Mouse (Mus musculus): ENCODE measurements around the gene Klrb1a. TPM values are rescaled to one million over a fixed set of nuclear protein-coding genes. Genes with fewer than 3 reads are reported as not detected.
"Not testable (repeated sequence)": the region's sequence is repeated elsewhere in the genome, so short reads cannot be mapped to it uniquely, and the experiment has no call there.

The Klrb1a gene
- polyA plus RNA-seq, 1 experiment = not detected

GRCm38 (mm10) chr6:128629771-128630739, 6.7 kb upstream of the Klrb1a start:
- H3K79me2 ChIP-seq (ENCODE audit: control insufficient read depth, insufficient read depth); H3K27me3 ChIP-seq (ENCODE audit: control insufficient read depth, insufficient read depth, insufficient read length); H3ac ChIP-seq (ENCODE audit: control insufficient read depth, insufficient read length, low read depth); H3K36me3 ChIP-seq (ENCODE audit: control insufficient read depth, insufficient read depth); H3K79me3 ChIP-seq (ENCODE audit: low read depth); H3K4me3 ChIP-seq (ENCODE audit: insufficient read depth, poor library complexity, severe bottlenecking): not testable (repeated sequence)
- peak; percentile 27 for TF ChIP-seq CTCF (IDR thresholded peaks at IDR 0.05; ENCODE audit: control insufficient read depth, insufficient read depth, insufficient read length)

DNA sequence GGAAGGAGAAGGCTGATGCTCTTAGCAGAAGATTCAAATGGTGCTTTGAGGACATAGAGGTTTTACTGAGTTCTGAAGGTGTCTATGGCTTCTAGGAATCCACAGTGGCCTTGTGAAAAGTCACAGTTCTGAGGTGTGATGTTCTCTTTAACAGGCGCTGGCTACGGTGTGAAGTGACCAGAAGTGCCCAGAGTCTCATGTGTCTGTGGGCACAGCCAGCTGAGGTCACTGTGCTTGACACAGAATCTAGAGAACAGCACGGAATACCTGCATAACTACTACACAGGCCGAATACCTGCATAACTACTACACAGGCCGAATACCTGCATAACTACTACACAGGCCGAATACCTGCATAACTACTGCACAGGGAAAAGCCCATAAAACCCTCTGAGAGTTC, 1.9 kb upstream of the Klrb1a start:
- not testable (repeated sequence) for H3ac ChIP-seq (ENCODE audit: control insufficient read depth, insufficient read length, low read depth); H3K36me3 ChIP-seq (ENCODE audit: control insufficient read depth, insufficient read depth); H3K79me3 ChIP-seq (ENCODE audit: low read depth); H3K79me2 ChIP-seq (ENCODE audit: control insufficient read depth, insufficient read depth); H3K27me3 ChIP-seq (ENCODE audit: control insufficient read depth, insufficient read depth, insufficient read length); H3K4me3 ChIP-seq (ENCODE audit: insufficient read depth, poor library complexity, severe bottlenecking)

DNA sequence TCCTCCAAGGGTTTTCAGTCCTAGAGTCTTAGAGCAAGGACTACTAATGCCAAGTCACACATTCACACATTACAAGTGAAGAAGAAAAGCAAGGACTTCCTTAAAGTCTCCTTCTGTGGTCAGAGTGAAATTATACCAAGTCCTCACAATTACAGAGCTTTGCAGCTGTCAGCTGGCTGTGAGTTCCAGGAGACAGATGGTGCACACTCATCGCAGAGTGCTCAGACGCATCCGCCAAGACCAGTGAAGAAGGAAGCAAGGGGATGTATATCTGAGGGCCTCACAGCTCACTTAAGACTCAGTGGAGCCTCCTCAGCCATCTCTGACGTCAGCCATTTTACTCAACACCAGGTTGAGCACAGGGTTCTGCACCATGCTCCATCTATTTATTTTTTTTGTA, 1.1 kb upstream of the Klrb1a start:
- TF ChIP-seq FOSL1 (IDR thresholded peaks at IDR 0.05; ENCODE audit: insufficient read depth, low read length, poor library complexity, severe bottlenecking) = no peak
- TF ChIP-seq CTCF (IDR thresholded peaks at IDR 0.05; ENCODE audit: control insufficient read depth, insufficient read depth, insufficient read length) = no peak
- no peak for TF ChIP-seq MYOD1 (IDR thresholded peaks at IDR 0.05; ENCODE audit: control insufficient read depth, insufficient read length, low read depth)
- TF ChIP-seq MYOG (IDR thresholded peaks at IDR 0.05; ENCODE audit: control insufficient read depth, extremely low read depth, insufficient read length) = no peak
- TF ChIP-seq USF1 (IDR thresholded peaks at IDR 0.05; ENCODE audit: low read depth) = no peak
- TF ChIP-seq MAX (IDR thresholded peaks at IDR 0.05) = no peak
- TF ChIP-seq CEBPB (IDR thresholded peaks at IDR 0.05; ENCODE audit: low read depth) = no peak
- Histone ChIP-seq H3K4me3 (ENCODE audit: insufficient read depth, poor library complexity, severe bottlenecking) (no peak overlapping the region), H3K79me2 (ENCODE audit: control insufficient read depth, insufficient read depth) (no peaks in the 10 kb centered on the region), H3ac (ENCODE audit: control insufficient read depth, insufficient read length, low read depth) (no peak overlapping the region), H3K36me3 (ENCODE audit: control insufficient read depth, insufficient read depth) (no peaks in the 10 kb centered on the region), H3K27me3 (ENCODE audit: control insufficient read depth, insufficient read depth, insufficient read length) (no peaks in the 10 kb centered on the region), H3K79me3 (ENCODE audit: low read depth) (no peaks in the 10 kb centered on the region)

DNA sequence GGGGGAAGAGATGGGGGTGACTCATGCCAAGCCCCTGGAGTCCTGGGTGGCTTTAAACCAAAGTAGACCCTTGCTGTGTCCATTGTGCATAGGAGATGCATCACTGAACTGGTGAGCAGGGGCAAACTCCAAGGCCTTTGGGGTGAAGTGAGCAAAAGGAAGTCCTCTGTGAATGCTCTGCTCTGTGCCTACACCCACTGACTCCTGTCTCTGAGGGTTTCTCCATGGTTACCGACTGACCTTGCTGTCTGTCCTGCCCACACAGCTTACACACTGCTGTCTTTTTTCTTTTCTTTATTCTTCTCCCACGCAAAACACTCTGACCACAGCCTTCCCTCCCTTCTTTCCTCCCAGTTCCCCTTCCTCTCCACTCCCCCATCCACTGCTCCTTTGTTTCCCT, 600 bp downstream of the Klrb1a start:
- no peaks in the 10 kb centered on the region for H3K79me3 ChIP-seq (ENCODE audit: low read depth)
- H3K36me3 ChIP-seq (ENCODE audit: control insufficient read depth, insufficient read depth) = no peaks in the 10 kb centered on the region
- no peak overlapping the region for H3K4me3 ChIP-seq (ENCODE audit: insufficient read depth, poor library complexity, severe bottlenecking)
- no peaks in the 10 kb centered on the region for H3K79me2 ChIP-seq (ENCODE audit: control insufficient read depth, insufficient read depth)
- no peak for TF ChIP-seq MYOD1 (IDR thresholded peaks at IDR 0.05; ENCODE audit: control insufficient read depth, insufficient read length, low read depth)
- no peak for TF ChIP-seq MAX (IDR thresholded peaks at IDR 0.05)
- no peak for TF ChIP-seq MYOG (IDR thresholded peaks at IDR 0.05; ENCODE audit: control insufficient read depth, extremely low read depth, insufficient read length)
- no peak for TF ChIP-seq FOSL1 (IDR thresholded peaks at IDR 0.05; ENCODE audit: insufficient read depth, low read length, poor library complexity, severe bottlenecking)
- no peak for TF ChIP-seq CTCF (IDR thresholded peaks at IDR 0.05; ENCODE audit: control insufficient read depth, insufficient read depth, insufficient read length)
- no peak for TF ChIP-seq CEBPB (IDR thresholded peaks at IDR 0.05; ENCODE audit: low read depth)
- TF ChIP-seq USF1 (IDR thresholded peaks at IDR 0.05; ENCODE audit: low read depth) = no peak
- no peaks in the 10 kb centered on the region for H3K27me3 ChIP-seq (ENCODE audit: control insufficient read depth, insufficient read depth, insufficient read length)
- H3ac ChIP-seq (ENCODE audit: control insufficient read depth, insufficient read length, low read depth) = no peak overlapping the region

DNA sequence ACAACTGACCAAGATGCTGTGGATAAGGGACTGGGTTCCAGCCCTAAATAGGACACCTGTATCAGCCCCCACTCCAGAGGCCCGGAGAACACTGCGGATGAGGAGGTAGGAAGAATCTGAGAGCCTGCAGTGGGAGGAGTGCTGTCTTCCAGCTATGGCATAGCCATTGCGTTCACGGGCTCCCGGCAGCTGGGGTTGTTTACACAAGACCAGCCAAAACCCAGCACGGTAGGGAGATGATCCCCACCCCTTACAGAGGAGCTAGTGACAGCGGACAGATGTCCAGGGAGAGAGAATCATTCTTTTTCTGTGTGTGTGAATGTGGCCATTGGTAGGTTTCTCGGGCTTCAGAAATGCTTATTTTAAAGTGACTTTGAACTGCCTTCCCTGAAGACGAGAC, 17.0 kb downstream of the Klrb1a start:
- TF ChIP-seq USF1 (IDR thresholded peaks at IDR 0.05; ENCODE audit: low read depth) (no peak), MAX (IDR thresholded peaks at IDR 0.05) (no peak)
- Histone ChIP-seq H3K79me3 (ENCODE audit: low read depth) (no peaks in the 10 kb centered on the region), H3K79me2 (ENCODE audit: control insufficient read depth, insufficient read depth) (no peaks in the 10 kb centered on the region), H3K36me3 (ENCODE audit: control insufficient read depth, insufficient read depth) (no peaks in the 10 kb centered on the region), H3K27me3 (ENCODE audit: control insufficient read depth, insufficient read depth, insufficient read length) (no peaks in the 10 kb centered on the region), H3K4me3 (ENCODE audit: insufficient read depth, poor library complexity, severe bottlenecking) (no peak overlapping the region), H3ac (ENCODE audit: control insufficient read depth, insufficient read length, low read depth) (no peak overlapping the region)

DNA sequence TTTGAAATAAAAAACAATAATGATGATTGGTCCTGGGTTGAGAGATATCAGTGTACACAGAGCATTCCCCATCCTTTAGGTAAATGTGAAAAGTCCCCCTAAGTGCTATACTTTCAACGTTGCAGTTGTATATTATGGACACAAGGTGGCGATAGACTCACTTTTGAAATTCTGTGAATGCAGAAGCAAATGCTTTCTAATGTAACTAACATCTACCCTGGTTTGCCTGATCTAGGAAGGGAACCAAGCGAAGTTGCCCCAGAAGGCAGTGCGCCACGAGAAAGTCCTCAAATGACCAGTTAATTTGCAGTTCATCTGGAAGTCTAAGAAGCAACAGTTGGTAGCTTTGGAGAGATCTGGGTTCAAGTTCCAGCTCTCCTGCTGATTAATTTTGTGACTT, 18.8 kb downstream of the Klrb1a start:
- H3ac ChIP-seq (ENCODE audit: control insufficient read depth, insufficient read length, low read depth) = no peak overlapping the region
- no peaks in the 10 kb centered on the region for H3K79me2 ChIP-seq (ENCODE audit: control insufficient read depth, insufficient read depth)
- TF ChIP-seq FOSL1 (IDR thresholded peaks at IDR 0.05; ENCODE audit: insufficient read depth, low read length, poor library complexity, severe bottlenecking) = no peak
- TF ChIP-seq USF1 (IDR thresholded peaks at IDR 0.05; ENCODE audit: low read depth) = no peak
- no peak for TF ChIP-seq CEBPB (IDR thresholded peaks at IDR 0.05; ENCODE audit: low read depth)
- TF ChIP-seq MYOD1 (IDR thresholded peaks at IDR 0.05; ENCODE audit: control insufficient read depth, insufficient read length, low read depth) = no peak
- no peak for TF ChIP-seq CTCF (IDR thresholded peaks at IDR 0.05; ENCODE audit: control insufficient read depth, insufficient read depth, insufficient read length)
- no peak for TF ChIP-seq MAX (IDR thresholded peaks at IDR 0.05)
- TF ChIP-seq MYOG (IDR thresholded peaks at IDR 0.05; ENCODE audit: control insufficient read depth, extremely low read depth, insufficient read length) = no peak
- H3K36me3 ChIP-seq (ENCODE audit: control insufficient read depth, insufficient read depth) = no peaks in the 10 kb centered on the region
- H3K4me3 ChIP-seq (ENCODE audit: insufficient read depth, poor library complexity, severe bottlenecking) = no peak overlapping the region
- no peaks in the 10 kb centered on the region for H3K79me3 ChIP-seq (ENCODE audit: low read depth)
- no peaks in the 10 kb centered on the region for H3K27me3 ChIP-seq (ENCODE audit: control insufficient read depth, insufficient read depth, insufficient read length)
